Mouse (Mus musculus): ENCODE data around the gene Fam196b. TPM values are rescaled to one million over a fixed set of nuclear protein-coding genes. Genes with fewer than 3 reads are reported as not detected.

Gene Fam196b
- 1 to 10 TPM; 4.7 to 5.2 TPM for polyA plus RNA-seq (2017; shearing (Covaris generic))

DNA sequence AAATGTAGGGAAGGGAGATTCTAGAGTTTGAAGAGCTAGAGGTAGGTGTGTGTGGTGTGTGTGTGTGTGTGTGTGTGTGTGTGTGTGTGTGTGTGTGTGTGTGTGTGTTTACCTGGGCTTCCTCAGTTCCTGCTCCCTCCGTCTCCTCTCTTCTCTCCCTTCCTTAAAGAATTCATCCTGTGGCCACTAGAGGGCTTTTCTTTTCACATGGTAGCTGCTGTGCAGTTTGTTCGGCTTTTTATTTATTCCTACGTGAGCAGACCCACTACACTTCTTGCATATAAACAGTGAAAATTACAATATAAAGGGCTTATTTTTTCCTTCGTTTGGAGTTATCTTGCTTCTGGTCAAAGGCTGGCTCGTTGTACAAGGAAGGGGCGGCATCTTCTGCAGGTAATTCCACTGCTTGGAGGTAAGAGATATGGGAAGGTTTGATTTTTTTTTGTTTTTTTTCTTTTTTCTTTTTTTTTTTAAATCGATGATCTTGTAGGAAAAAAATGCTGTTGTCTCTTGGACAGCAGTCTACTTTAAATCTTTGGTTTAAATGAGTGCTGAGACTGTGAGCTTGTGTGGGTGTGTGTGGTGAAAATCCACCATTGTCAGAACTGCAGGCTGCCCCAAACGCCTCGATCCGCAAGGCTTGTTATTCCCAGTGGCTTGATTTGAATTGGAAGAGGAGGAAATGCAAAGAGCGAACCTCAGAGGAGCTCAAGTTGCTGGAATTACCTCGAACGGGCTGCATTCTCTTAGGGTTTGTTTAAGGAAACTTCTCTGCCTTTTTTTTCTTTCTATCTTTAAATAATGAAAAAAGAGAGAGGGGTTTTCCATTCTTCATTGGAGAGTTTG, at the start of gene Fam196b:
TSS of gene Fam196b (plus strand) at position 289 of the 846 bp plus-strand sequence.

Other genes with a start within 250 kb of the Fam196b start
- 1 to 10 TPM; 1.2 to 3.8 TPM for gene 4930469K13Rik, start 216.3 kb upstream of the Fam196b start, polyA plus RNA-seq (2017; shearing (Covaris generic))
- gene Foxi1, start 106.7 kb upstream of the Fam196b start, polyA plus RNA-seq (2017; shearing (Covaris generic)): not detected